Mouse (Mus musculus): ENCODE data around the gene Ggt1. TPM values are rescaled to one million over a fixed set of nuclear protein-coding genes. Genes with fewer than 3 reads are reported as not detected.

The Ggt1 gene
- polyA plus RNA-seq, 1 experiment from 2014 or later, result 3.1 TPM

DNA sequence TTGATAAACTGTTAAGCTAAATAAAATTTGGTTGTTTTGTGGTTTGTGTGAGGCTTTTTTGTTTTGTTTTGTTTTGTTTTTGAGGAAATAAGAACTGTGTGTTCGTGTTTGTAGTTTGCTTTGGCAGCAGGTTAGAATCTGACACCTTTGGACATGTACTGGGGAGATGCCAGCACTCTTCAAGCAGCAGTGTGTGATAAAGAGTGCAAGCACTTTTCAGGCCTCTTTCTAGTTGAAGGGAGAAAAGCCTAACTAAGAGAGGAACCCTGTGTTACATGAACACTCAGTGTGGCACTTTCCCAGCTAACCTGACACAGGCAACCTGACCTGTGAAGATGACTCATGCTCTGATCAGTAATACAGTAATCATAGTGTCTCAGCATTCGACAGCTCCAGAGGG is 26.0 kb upstream of the Ggt1 start:
- DNase-seq (ENCODE audit: low spot score) (no peak), ATAC-seq (ENCODE audit: insufficient read depth, low FRiP score, low TSS enrichment) (no peak)
- H3K4me3 ChIP-seq (ENCODE audit: low read depth, low read length), result no peak overlapping the region
- H3K27ac ChIP-seq (ENCODE audit: low read depth, low read length), result no peak overlapping the region
- no peaks in the 10 kb centered on the region for H3K27me3 ChIP-seq (ENCODE audit: control insufficient read depth, insufficient read depth, low read length)
- 93% methylated on average over 2 of the region's 2 CpGs for WGBS
- no peaks in the 10 kb centered on the region for H3K4me1 ChIP-seq (ENCODE audit: control insufficient read depth, insufficient read depth, low read length)
- H3K9me3 ChIP-seq (ENCODE audit: control insufficient read depth, low read length), result no peaks in the 10 kb centered on the region
- no peak overlapping the region for H3K4me2 ChIP-seq (ENCODE audit: low read depth)
- H3K9ac ChIP-seq (ENCODE audit: low read length), result no peak overlapping the region
- H3K36me3 ChIP-seq (ENCODE audit: control insufficient read depth, insufficient read depth, low read length), result peaks cover 15% of the 10 kb centered on the region

DNA sequence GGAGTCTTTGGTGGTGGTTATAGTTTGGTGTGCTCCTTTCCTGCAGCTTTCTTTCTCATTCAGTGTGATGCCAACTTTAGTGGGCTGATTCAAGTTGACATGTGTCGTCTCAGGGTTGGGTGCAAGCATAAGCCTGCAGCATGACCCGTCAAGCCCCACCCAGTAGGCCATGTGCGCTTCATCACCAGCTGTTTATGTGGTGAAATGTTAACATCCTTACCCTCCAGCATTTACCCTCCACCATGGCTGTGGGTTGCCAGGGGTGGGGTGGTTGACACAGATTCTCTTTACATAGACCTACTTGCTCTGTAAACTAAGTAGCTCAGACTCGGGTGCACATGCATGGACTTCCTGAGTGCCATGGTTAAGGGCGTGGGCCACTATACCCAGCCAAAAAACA is 25.3 kb upstream of the Ggt1 start:
- Histone ChIP-seq H3K4me1 (ENCODE audit: control insufficient read depth, insufficient read depth, low read length) (no peaks in the 10 kb centered on the region), H3K9me3 (ENCODE audit: control insufficient read depth, low read length) (no peaks in the 10 kb centered on the region), H3K27me3 (ENCODE audit: control insufficient read depth, insufficient read depth, low read length) (no peaks in the 10 kb centered on the region), H3K27ac (ENCODE audit: low read depth, low read length) (no peak overlapping the region), H3K4me2 (ENCODE audit: low read depth) (no peak overlapping the region), H3K9ac (ENCODE audit: low read length) (no peak overlapping the region), H3K4me3 (ENCODE audit: low read depth, low read length) (no peak overlapping the region), H3K36me3 (ENCODE audit: control insufficient read depth, insufficient read depth, low read length) (peaks cover 15% of the 10 kb centered on the region)
- ATAC-seq (ENCODE audit: insufficient read depth, low FRiP score, low TSS enrichment), result no peak
- no peak for DNase-seq (ENCODE audit: low spot score)
- 89% methylated on average over 5 of the region's 5 CpGs for WGBS

- no peak for ATAC-seq (ENCODE audit: insufficient read depth, low FRiP score, low TSS enrichment)
- Histone ChIP-seq H3K27ac (ENCODE audit: low read depth, low read length) (no peak overlapping the region), H3K4me3 (ENCODE audit: low read depth, low read length) (no peak overlapping the region), H3K27me3 (ENCODE audit: control insufficient read depth, insufficient read depth, low read length) (no peaks in the 10 kb centered on the region), H3K9ac (ENCODE audit: low read length) (no peak overlapping the region), H3K36me3 (ENCODE audit: control insufficient read depth, insufficient read depth, low read length) (no peaks in the 10 kb centered on the region), H3K9me3 (ENCODE audit: control insufficient read depth, low read length) (no peaks in the 10 kb centered on the region), H3K4me2 (ENCODE audit: low read depth) (no peak overlapping the region), H3K4me1 (ENCODE audit: control insufficient read depth, insufficient read depth, low read length) (no peaks in the 10 kb centered on the region)
- 73% methylated on average over 7 of the region's 7 CpGs for WGBS
- DNase-seq (ENCODE audit: low spot score), result no peak
Measured at GRCm38 (mm10) chr10:75547901-75548300, 13.5 kb upstream of the Ggt1 start.

GRCm38 (mm10) chr10:75548486-75548885 is 12.9 kb upstream of the Ggt1 start:
- no peak for ATAC-seq (ENCODE audit: insufficient read depth, low FRiP score, low TSS enrichment)
- no peak overlapping the region for H3K27ac ChIP-seq (ENCODE audit: low read depth, low read length)

DNA sequence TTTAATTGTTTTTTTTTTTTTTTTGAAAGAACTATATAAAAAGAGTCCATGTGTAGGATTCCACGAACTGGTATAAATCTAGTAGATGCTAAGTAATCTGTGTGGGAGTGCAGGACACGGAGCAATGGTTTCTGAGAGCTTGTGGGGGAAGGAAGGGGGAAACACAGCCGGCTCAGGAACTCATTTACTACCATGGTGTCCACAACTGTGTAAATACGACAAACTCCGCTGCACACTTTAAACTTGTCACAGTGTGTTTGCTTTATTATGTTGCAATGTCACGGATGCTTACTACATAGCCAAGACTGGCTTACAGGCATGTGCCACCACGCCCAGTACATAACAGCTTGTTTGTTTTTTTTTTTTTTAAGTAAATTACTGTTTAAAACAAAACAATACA is 11.5 kb upstream of the Ggt1 start:
- Histone ChIP-seq H3K9me3 (ENCODE audit: control insufficient read depth, low read length) (no peaks in the 10 kb centered on the region), H3K4me1 (ENCODE audit: control insufficient read depth, insufficient read depth, low read length) (no peaks in the 10 kb centered on the region), H3K4me2 (ENCODE audit: low read depth) (no peak overlapping the region), H3K27me3 (ENCODE audit: control insufficient read depth, insufficient read depth, low read length) (no peaks in the 10 kb centered on the region), H3K9ac (ENCODE audit: low read length) (no peak overlapping the region), H3K36me3 (ENCODE audit: control insufficient read depth, insufficient read depth, low read length) (no peaks in the 10 kb centered on the region), H3K4me3 (ENCODE audit: low read depth, low read length) (no peak overlapping the region), H3K27ac (ENCODE audit: low read depth, low read length) (no peak overlapping the region)
- 76% methylated on average over 7 of the region's 7 CpGs for WGBS
- DNase-seq (ENCODE audit: low spot score), result no peak
- ATAC-seq (ENCODE audit: insufficient read depth, low FRiP score, low TSS enrichment), result no peak

More at GRCm38 (mm10) chr10:75548486-75548885, 12.9 kb upstream of the Ggt1 start:
- H3K4me1 ChIP-seq (ENCODE audit: control insufficient read depth, insufficient read depth, low read length), result no peaks in the 10 kb centered on the region
- H3K36me3 ChIP-seq (ENCODE audit: control insufficient read depth, insufficient read depth, low read length), result no peaks in the 10 kb centered on the region
- H3K4me3 ChIP-seq (ENCODE audit: low read depth, low read length), result no peak overlapping the region
- no peak overlapping the region for H3K4me2 ChIP-seq (ENCODE audit: low read depth)
- DNase-seq (ENCODE audit: low spot score), result no peak
- WGBS, result 65% methylated on average over 14 of the region's 14 CpGs
- H3K9ac ChIP-seq (ENCODE audit: low read length), result no peak overlapping the region
- no peaks in the 10 kb centered on the region for H3K27me3 ChIP-seq (ENCODE audit: control insufficient read depth, insufficient read depth, low read length)
- no peaks in the 10 kb centered on the region for H3K9me3 ChIP-seq (ENCODE audit: control insufficient read depth, low read length)

DNA sequence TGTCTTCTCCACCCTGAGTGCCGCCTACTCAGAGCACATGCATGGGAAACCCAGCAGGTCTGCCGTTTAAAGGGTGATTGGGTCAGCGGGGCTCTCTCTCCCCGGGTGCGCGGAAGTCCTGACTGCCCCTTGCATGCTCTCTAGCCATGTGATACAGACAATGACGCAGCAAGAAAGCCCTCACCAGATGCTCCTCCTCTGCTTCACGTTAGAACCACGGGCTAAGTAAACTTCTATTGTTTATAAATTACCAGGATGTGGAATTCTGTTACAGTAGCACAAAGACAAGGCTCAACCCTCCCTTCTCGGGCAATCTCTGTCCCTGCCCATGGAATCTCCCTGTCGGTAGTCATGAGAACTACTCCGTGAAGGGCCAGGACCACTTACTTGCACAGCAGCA is 10.2 kb upstream of the Ggt1 start:
- Histone ChIP-seq H3K27ac (ENCODE audit: low read depth, low read length) (no peak overlapping the region), H3K9ac (ENCODE audit: low read length) (no peak overlapping the region), H3K27me3 (ENCODE audit: control insufficient read depth, insufficient read depth, low read length) (no peaks in the 10 kb centered on the region), H3K36me3 (ENCODE audit: control insufficient read depth, insufficient read depth, low read length) (no peaks in the 10 kb centered on the region), H3K4me3 (ENCODE audit: low read depth, low read length) (no peak overlapping the region), H3K9me3 (ENCODE audit: control insufficient read depth, low read length) (no peaks in the 10 kb centered on the region), H3K4me1 (ENCODE audit: control insufficient read depth, insufficient read depth, low read length) (no peaks in the 10 kb centered on the region), H3K4me2 (ENCODE audit: low read depth) (no peak overlapping the region)
- ATAC-seq (ENCODE audit: insufficient read depth, low FRiP score, low TSS enrichment) (no peak), DNase-seq (ENCODE audit: low spot score) (no peak)
- 53% methylated on average over 12 of the region's 12 CpGs for WGBS

- no peak overlapping the region for H3K27ac ChIP-seq (ENCODE audit: low read depth, low read length)
- no peaks in the 10 kb centered on the region for H3K4me1 ChIP-seq (ENCODE audit: control insufficient read depth, insufficient read depth, low read length)
- H3K36me3 ChIP-seq (ENCODE audit: control insufficient read depth, insufficient read depth, low read length), result no peaks in the 10 kb centered on the region
- no peak for ATAC-seq (ENCODE audit: insufficient read depth, low FRiP score, low TSS enrichment)
- no peaks in the 10 kb centered on the region for H3K9me3 ChIP-seq (ENCODE audit: control insufficient read depth, low read length)
- H3K9ac ChIP-seq (ENCODE audit: low read length), result no peak overlapping the region
- no peak overlapping the region for H3K4me2 ChIP-seq (ENCODE audit: low read depth)
- no peaks in the 10 kb centered on the region for H3K27me3 ChIP-seq (ENCODE audit: control insufficient read depth, insufficient read depth, low read length)
- WGBS, result 70% methylated on average over 2 of the region's 2 CpGs
- DNase-seq (ENCODE audit: low spot score), result no peak
- H3K4me3 ChIP-seq (ENCODE audit: low read depth, low read length), result no peak overlapping the region
Measured at GRCm38 (mm10) chr10:75552106-75552505, 9.3 kb upstream of the Ggt1 start.

DNA sequence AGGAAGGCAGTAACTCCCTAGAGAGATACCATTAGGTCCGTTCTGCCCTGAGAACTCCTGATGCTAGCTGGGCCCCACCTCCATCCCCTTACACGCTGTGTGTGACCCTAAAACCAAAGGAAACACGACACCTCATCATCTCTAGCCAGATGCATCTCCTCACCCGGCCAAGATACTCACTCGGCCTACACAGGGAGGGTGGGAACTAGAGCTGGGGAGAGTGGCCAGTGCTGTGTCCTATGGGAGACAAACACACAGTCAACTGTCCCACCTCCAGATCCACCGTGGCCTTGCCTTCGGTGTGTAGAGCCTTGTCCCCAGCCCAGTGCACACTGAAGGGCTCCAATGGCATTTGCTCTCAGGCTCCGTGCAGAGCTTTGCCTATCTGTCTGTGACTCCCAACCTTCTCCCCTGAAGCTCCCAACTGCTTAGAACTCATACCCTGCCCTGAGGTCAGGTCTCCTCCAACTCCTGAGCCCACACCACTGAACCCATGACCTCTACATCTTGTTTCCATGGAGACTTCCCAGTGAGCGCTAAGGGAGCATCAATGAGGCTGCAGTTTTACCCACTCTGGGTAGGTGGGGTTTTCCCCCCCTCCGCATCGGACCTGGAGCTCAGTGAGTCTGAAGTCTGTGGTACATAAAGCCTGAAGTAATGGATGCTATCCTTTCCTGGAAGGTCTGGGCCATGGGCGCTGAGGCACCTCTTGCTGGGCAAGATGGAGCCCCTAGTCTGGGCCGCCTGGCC is 8.5 kb upstream of the Ggt1 start:
- ATAC-seq (ENCODE audit: insufficient read depth, low FRiP score, low TSS enrichment), result no peak
- WGBS, result 65% methylated on average over 13 of the region's 13 CpGs
- no peaks in the 10 kb centered on the region for H3K36me3 ChIP-seq (ENCODE audit: control insufficient read depth, insufficient read depth, low read length)

DNA sequence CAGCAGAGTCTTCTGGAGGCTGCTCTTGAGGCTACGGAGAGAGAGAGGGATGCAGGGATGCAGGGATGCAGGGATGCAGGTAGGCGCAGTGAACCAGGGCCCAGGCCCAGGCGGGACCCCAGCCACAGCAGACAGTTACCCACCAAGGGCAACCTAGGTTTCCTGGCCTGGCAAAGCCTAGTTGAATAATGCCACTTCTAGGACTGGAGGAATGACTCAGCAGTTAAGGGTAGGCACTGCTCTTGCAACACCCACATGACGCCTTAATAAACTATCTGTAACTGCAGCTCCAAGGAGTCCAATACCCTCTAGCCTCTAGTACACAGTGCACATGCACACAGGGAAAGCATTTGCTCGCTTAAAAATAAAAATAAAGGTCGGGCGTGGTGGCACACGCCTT is 7.3 kb upstream of the Ggt1 start:
- no peak overlapping the region for H3K4me3 ChIP-seq (ENCODE audit: low read depth, low read length)
- H3K27me3 ChIP-seq (ENCODE audit: control insufficient read depth, insufficient read depth, low read length), result peaks cover 1% of the 10 kb centered on the region
- 89% methylated on average over 8 of the region's 8 CpGs for whole genome bisulfite sequencing
- H3K9me3 ChIP-seq (ENCODE audit: control insufficient read depth, low read length), result no peaks in the 10 kb centered on the region
- H3K9ac ChIP-seq (ENCODE audit: low read length), result no peak overlapping the region
- DNase-seq (ENCODE audit: low spot score) (no peak), ATAC-seq (ENCODE audit: insufficient read depth, low FRiP score, low TSS enrichment) (no peak)
- H3K27ac ChIP-seq (ENCODE audit: low read depth, low read length), result no peak overlapping the region
- H3K36me3 ChIP-seq (ENCODE audit: control insufficient read depth, insufficient read depth, low read length), result no peaks in the 10 kb centered on the region
- no peaks in the 10 kb centered on the region; the same call in 1 of the 2 replicates for H3K4me1 ChIP-seq (ENCODE audit: control insufficient read depth, insufficient read depth, low read length)
- no peak overlapping the region for H3K4me2 ChIP-seq (ENCODE audit: low read depth)

More for the DNA sequence above, 8.5 kb upstream of the Ggt1 start:
- no peaks in the 10 kb centered on the region for H3K4me1 ChIP-seq (ENCODE audit: control insufficient read depth, insufficient read depth, low read length)
- DNase-seq (ENCODE audit: low spot score), result no peak
- no peak overlapping the region for H3K9ac ChIP-seq (ENCODE audit: low read length)
- H3K27ac ChIP-seq (ENCODE audit: low read depth, low read length), result no peak overlapping the region
- H3K27me3 ChIP-seq (ENCODE audit: control insufficient read depth, insufficient read depth, low read length), result no peaks in the 10 kb centered on the region
- H3K9me3 ChIP-seq (ENCODE audit: control insufficient read depth, low read length), result no peaks in the 10 kb centered on the region
- H3K4me3 ChIP-seq (ENCODE audit: low read depth, low read length), result no peak overlapping the region
- no peak overlapping the region for H3K4me2 ChIP-seq (ENCODE audit: low read depth)

Data from neural tube, embryonic 11.5 days (tissue).